Mouse (Mus musculus) brain, embryonic 14.5 days (tissue): ENCODE results near the gene Arhgef3. TPM values are rescaled to one million over a fixed set of nuclear protein-coding genes. Genes with fewer than 3 reads are reported as not detected.
"Not testable (repeated sequence)": the region's sequence is repeated elsewhere in the genome, so short reads cannot be mapped to it uniquely, and the experiment has no call there.

ENCODE experiments used
- DNase-seq: peaks from one replicate; pipeline ENCODE4 v3.0.0-alpha.2; 2011; ENCODE audit warnings: low read depth
- CTCF ChIP-seq: fragments of 200-500 bp; IDR thresholded peaks from 2 replicates; pipeline ENCODE4 v1.5.1; 2012; ENCODE audit warnings: inconsistent platforms, mild to moderate bottlenecking, moderate library complexity, borderline replicate concordance; ENCODE audit not compliant: insufficient read depth, insufficient read length; ENCODE audit errors: extremely low read depth
- POLR2A ChIP-seq: fragments of 200-500 bp; IDR thresholded peaks from 2 replicates; pipeline ENCODE4 v1.6.1; 2012; ENCODE audit warnings: mild to moderate bottlenecking, inconsistent platforms, borderline replicate concordance; ENCODE audit not compliant: poor library complexity, insufficient read depth, insufficient read length, severe bottlenecking; ENCODE audit errors: extremely low read depth
- polyA plus RNA-seq: library from polyadenylated mRNA; depleted of rRNA; stranded (reverse); fragments of >200 nt; gene quantifications from 2 replicates; pipeline ENCODE4 v1.2.3, GENCODE M21; 2012

Gene Arhgef3
- polyA plus RNA-seq, 1 experiment = 4.9 TPM

GRCm38 (mm10) chr14:27201824-27202223 is 87.1 kb downstream of the Arhgef3 start:
- DNase-seq = no peak
- TF ChIP-seq POLR2A (no peak), CTCF (no peak)

- DNase-seq = no peak
- TF ChIP-seq POLR2A (no peak), CTCF (no peak)
Measured at GRCm38 (mm10) chr14:27204704-27205103, 90.0 kb downstream of the Arhgef3 start.

- no peak for DNase-seq
Measured at GRCm38 (mm10) chr14:27206443-27206842, 91.7 kb downstream of the Arhgef3 start.

GRCm38 (mm10) chr14:27209542-27209941 is 94.8 kb downstream of the Arhgef3 start:
- DNase-seq = no peak
- TF ChIP-seq CTCF = no peak
- TF ChIP-seq POLR2A = no peak

More at GRCm38 (mm10) chr14:27206443-27206842, 91.7 kb downstream of the Arhgef3 start:
- no peak for TF ChIP-seq CTCF
- TF ChIP-seq POLR2A = no peak

GRCm38 (mm10) chr14:27210801-27211200 is 96.1 kb downstream of the Arhgef3 start:
- DNase-seq = not testable (repeated sequence)

GRCm38 (mm10) chr14:27211743-27212445 is 97.2 kb downstream of the Arhgef3 start:
- TF ChIP-seq POLR2A (no peak), CTCF (no peak)
- DNase-seq = no peak

GRCm38 (mm10) chr14:27214232-27214631 is 99.5 kb downstream of the Arhgef3 start:
- no peak for DNase-seq
- TF ChIP-seq CTCF (no peak), POLR2A (no peak)

GRCm38 (mm10) chr14:27219668-27220067 is 105.0 kb downstream of the Arhgef3 start:
- peak; percentile 36 for DNase-seq

GRCm38 (mm10) chr14:27220297-27220696 is 105.6 kb downstream of the Arhgef3 start:
- DNase-seq = no peak
- TF ChIP-seq CTCF = no peak
- TF ChIP-seq POLR2A = no peak

More at GRCm38 (mm10) chr14:27219668-27220067, 105.0 kb downstream of the Arhgef3 start:
- TF ChIP-seq POLR2A (no peak), CTCF (no peak)

GRCm38 (mm10) chr14:27224636-27225035 is 109.9 kb downstream of the Arhgef3 start:
- no peak for DNase-seq
- TF ChIP-seq POLR2A (no peak), CTCF (no peak)

GRCm38 (mm10) chr14:27226288-27226687 is 111.6 kb downstream of the Arhgef3 start:
- DNase-seq = no peak
- no peak for TF ChIP-seq CTCF
- no peak for TF ChIP-seq POLR2A

GRCm38 (mm10) chr14:27228288-27228687 is 113.6 kb downstream of the Arhgef3 start:
- DNase-seq = no peak
- TF ChIP-seq POLR2A (no peak), CTCF (no peak)
